Mouse (Mus musculus) heart, postnatal 0 days (tissue): ENCODE results near the gene Gm49416.

Experiments
- CTCF ChIP-seq: IDR thresholded peaks from 2 replicates; pipeline ENCODE4 v1.5.1; 2016; ENCODE audit warnings: antibody characterized with exemption, control low read depth, low read depth
- EP300 ChIP-seq: IDR thresholded peaks from 2 replicates; pipeline ENCODE4 v1.6.1; 2016; ENCODE audit warnings: antibody characterized with exemption, low read depth

GRCm38 (mm10) chr19:8944750-8945149 lies 56.0 kb downstream of the Gm49416 start:
- 0 out of 2 replicates have a peak, but pooled peaks have one; percentile 46 for TF ChIP-seq EP300
- TF ChIP-seq CTCF: no peak
